Mouse (Mus musculus): Measurements from ENCODE around the gene Ankrd2.
A peak's percentile ranks its signal among the peaks of the same experiment; 100 is the strongest.
"Not testable (repeated sequence)": the region's sequence is repeated elsewhere in the genome, so short reads cannot be mapped to it uniquely, and the experiment has no call there.

The Ankrd2 gene

GRCm38 (mm10) chr19:42054255-42054654 lies 18.5 kb downstream of the Ankrd2 start:
- DNase-seq (ENCODE audit: low spot score in 2 of 2) = no peak

GRCm38 (mm10) chr19:42055881-42056280 lies 20.1 kb downstream of the Ankrd2 start:
- DNase-seq (ENCODE audit: low spot score in 2 of 2) = no peak

GRCm38 (mm10) chr19:42056719-42057409 lies 21.1 kb downstream of the Ankrd2 start:
- DNase-seq (ENCODE audit: low spot score in 2 of 2) = no peak

GRCm38 (mm10) chr19:42058426-42058825 lies 22.6 kb downstream of the Ankrd2 start:
- no peak for DNase-seq (ENCODE audit: low spot score in 2 of 2)

- DNase-seq (ENCODE audit: low spot score in 2 of 2) = no peak
Observed at GRCm38 (mm10) chr19:42061443-42061842, 25.6 kb downstream of the Ankrd2 start.

- DNase-seq (ENCODE audit: low spot score in 2 of 2) = no peak
Observed at GRCm38 (mm10) chr19:42068441-42069240, 32.8 kb downstream of the Ankrd2 start.

- no peak for DNase-seq (ENCODE audit: low spot score in 2 of 2)
Observed at GRCm38 (mm10) chr19:42069241-42069525, 33.4 kb downstream of the Ankrd2 start.

GRCm38 (mm10) chr19:42071221-42071620 lies 35.4 kb downstream of the Ankrd2 start:
- DNase-seq (ENCODE audit: low spot score in 2 of 2) = no peak

- DNase-seq (ENCODE audit: low spot score in 2 of 2) = no peak
Observed at GRCm38 (mm10) chr19:42071886-42072608, 36.2 kb downstream of the Ankrd2 start.

GRCm38 (mm10) chr19:42072802-42073201 lies 37.0 kb downstream of the Ankrd2 start:
- no peak for DNase-seq (ENCODE audit: low spot score in 2 of 2)

- DNase-seq (ENCODE audit: low spot score in 2 of 2) = no peak
Observed at GRCm38 (mm10) chr19:42075051-42075450, 39.3 kb downstream of the Ankrd2 start.

GRCm38 (mm10) chr19:42075992-42076391 lies 40.2 kb downstream of the Ankrd2 start:
- DNase-seq (ENCODE audit: low spot score in 2 of 2) = no peak

- no peak for DNase-seq (ENCODE audit: low spot score in 2 of 2)
Observed at GRCm38 (mm10) chr19:42078566-42078965, 42.8 kb downstream of the Ankrd2 start.

- no peak for DNase-seq (ENCODE audit: low spot score in 2 of 2)
Observed at GRCm38 (mm10) chr19:42079006-42079405, 43.2 kb downstream of the Ankrd2 start.

GRCm38 (mm10) chr19:42079950-42080349 lies 44.1 kb downstream of the Ankrd2 start:
- no peak for DNase-seq (ENCODE audit: low spot score in 2 of 2)

GRCm38 (mm10) chr19:42080469-42080868 lies 44.7 kb downstream of the Ankrd2 start:
- DNase-seq (ENCODE audit: low spot score in 2 of 2) = no peak

GRCm38 (mm10) chr19:42081613-42082012 lies 45.8 kb downstream of the Ankrd2 start:
- DNase-seq (ENCODE audit: low spot score in 2 of 2) = not testable (repeated sequence)

GRCm38 (mm10) chr19:42085690-42086089 lies 49.9 kb downstream of the Ankrd2 start:
- DNase-seq (ENCODE audit: low spot score in 2 of 2) = no peak

- DNase-seq (ENCODE audit: low spot score in 2 of 2) = peak in 1 of 2 experiments; percentile 13
Observed at GRCm38 (mm10) chr19:42086166-42086565, 50.4 kb downstream of the Ankrd2 start, which contains the start of gene Morn4. TSS of gene Morn4 (minus strand) at chr19:42086357.

GRCm38 (mm10) chr19:42089103-42089747 lies 53.4 kb downstream of the Ankrd2 start:
- DNase-seq (ENCODE audit: low spot score in 2 of 2) = peak; percentile 30 to 42

- DNase-seq (ENCODE audit: low spot score in 2 of 2) = peak; percentile 96 to 97
Observed at GRCm38 (mm10) chr19:42089748-42090595, 54.2 kb downstream of the Ankrd2 start, which contains the start of gene Pi4k2a. TSS of gene Pi4k2a (plus strand) at chr19:42090470.

Measured in spleen, postnatal 14 days (tissue).